Mouse (Mus musculus) left cerebral cortex, adult 18-20 months (tissue): Measurements from ENCODE around the gene Zfp622. TPM values are rescaled to one million over a fixed set of nuclear protein-coding genes. Genes with fewer than 3 reads are reported as not detected.
"Not testable (repeated sequence)": the region's sequence is repeated elsewhere in the genome, so short reads cannot be mapped to it uniquely, and the experiment has no call there.

Experiments
- DNase-seq, 2 experiments: peaks; one replicate each; pipeline ENCODE4 v3.0.0; 2021 to 2022; ENCODE audit warnings: low spot score in 2 of 2, mixed read lengths in 1 of 2
- total RNA-seq, 2 experiments: library from RNA; stranded (reverse); gene quantifications; 2 replicates each; pipeline ENCODE4 v1.2.3; 2021

The Zfp622 gene
- total RNA-seq, 2 experiments from 2014 or later: 48.5 to 56.6 TPM

GRCm38 (mm10) chr15:25966220-25966774 lies 17.9 kb upstream of the Zfp622 start:
- no peak for DNase-seq

- no peak for DNase-seq
Measured at GRCm38 (mm10) chr15:25971596-25971995, 12.6 kb upstream of the Zfp622 start.

- no peak for DNase-seq
Measured at GRCm38 (mm10) chr15:25972758-25973157, 11.4 kb upstream of the Zfp622 start.

- DNase-seq: no peak
Measured at GRCm38 (mm10) chr15:25974352-25974751, 9.8 kb upstream of the Zfp622 start.

GRCm38 (mm10) chr15:25975810-25976209 lies 8.4 kb upstream of the Zfp622 start:
- no peak for DNase-seq

GRCm38 (mm10) chr15:25983614-25984013 lies 552 bp upstream of the Zfp622 start:
- not testable (repeated sequence) for DNase-seq

- DNase-seq: no peak
Measured at GRCm38 (mm10) chr15:25984734-25985492, 747 bp downstream of the Zfp622 start.

GRCm38 (mm10) chr15:25992992-25993727 lies 9.0 kb downstream of the Zfp622 start:
- DNase-seq: peak; percentile 64 to 77

GRCm38 (mm10) chr15:25995521-25995920 lies 11.4 kb downstream of the Zfp622 start:
- no peak for DNase-seq

- not testable (repeated sequence) for DNase-seq
Measured at GRCm38 (mm10) chr15:25999545-25999944, 15.4 kb downstream of the Zfp622 start.

GRCm38 (mm10) chr15:26008621-26009020 lies 24.5 kb downstream of the Zfp622 start:
- no peak for DNase-seq

- no peak for DNase-seq
Measured at GRCm38 (mm10) chr15:26012891-26013290, 28.7 kb downstream of the Zfp622 start.

GRCm38 (mm10) chr15:26015979-26016665 lies 32.0 kb downstream of the Zfp622 start:
- DNase-seq: no peak

GRCm38 (mm10) chr15:26021721-26022120 lies 37.6 kb downstream of the Zfp622 start:
- no peak for DNase-seq

- no peak for DNase-seq
Measured at GRCm38 (mm10) chr15:26022636-26023035, 38.5 kb downstream of the Zfp622 start.

GRCm38 (mm10) chr15:26031692-26032091 lies 47.5 kb downstream of the Zfp622 start:
- no peak for DNase-seq

GRCm38 (mm10) chr15:26040567-26040966 lies 56.4 kb downstream of the Zfp622 start:
- DNase-seq: no peak

- DNase-seq: no peak
Measured at GRCm38 (mm10) chr15:26041196-26041947, 57.2 kb downstream of the Zfp622 start.
